Mouse (Mus musculus) right cerebral cortex, postnatal 14 days (tissue): ENCODE data around the gene Gm3415.

Experiments used
- DNase-seq: peaks from one replicate; pipeline ENCODE4 v3.0.0; 2022

Gene Gm3415

DNA sequence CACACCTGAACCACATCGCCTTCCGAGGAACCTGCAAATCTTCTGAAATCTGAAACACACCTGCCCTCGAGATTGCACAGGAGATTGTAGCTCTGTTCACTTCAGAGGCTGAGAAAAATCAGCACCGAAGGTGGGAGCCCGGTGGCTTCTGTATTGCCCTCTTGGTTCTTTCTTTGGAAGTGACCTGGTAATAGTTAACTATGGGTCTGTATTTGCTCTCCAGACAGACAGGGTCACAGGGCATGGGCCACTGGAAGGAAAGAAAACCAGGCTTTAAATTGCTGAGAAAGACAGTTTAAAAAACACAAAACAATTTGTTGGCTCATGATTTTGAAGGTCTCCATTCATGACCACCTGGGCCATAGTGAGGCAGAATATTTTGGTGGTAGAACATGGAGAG, 44.0 kb downstream of the Gm3415 start:
- no peak for DNase-seq

DNA sequence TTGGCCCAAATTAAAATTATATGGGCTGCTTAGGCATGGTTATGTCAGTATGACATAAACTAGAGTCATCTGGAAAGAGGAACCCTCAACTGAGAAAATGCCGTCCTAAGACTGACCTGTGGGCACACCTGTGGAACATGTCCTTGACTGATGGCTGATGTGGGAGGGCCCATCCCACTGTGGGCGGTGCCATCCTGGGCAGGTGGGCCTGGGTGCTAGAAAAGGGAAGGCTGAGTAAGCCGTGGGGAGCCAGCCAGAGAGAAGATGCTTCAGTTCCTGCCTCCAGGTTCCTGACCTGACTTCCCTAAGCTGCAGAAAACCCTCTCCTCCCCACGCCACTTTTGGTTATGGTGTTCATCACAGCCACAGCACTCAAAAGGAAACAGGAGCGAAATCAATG, 50.3 kb downstream of the Gm3415 start:
- DNase-seq, result no peak

DNA sequence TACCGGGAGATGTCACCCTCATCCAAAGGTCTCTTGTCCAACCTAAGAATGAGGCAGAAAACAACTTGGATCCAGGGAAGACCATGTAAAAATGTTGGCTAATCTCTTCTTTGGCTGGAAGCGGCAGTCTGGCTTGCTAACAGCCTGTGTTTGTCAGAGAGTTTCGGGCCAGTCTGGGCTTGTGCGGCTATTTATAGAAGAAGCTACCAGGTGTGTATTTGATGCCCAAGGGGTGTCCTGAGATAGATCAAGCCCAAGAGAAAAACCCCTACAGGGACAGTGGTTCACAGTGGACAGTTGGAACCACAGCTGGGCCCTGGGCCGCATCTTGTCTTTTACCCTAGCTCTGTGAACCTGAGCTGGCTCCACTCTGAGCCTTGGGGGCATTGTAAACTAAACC, 51.0 kb downstream of the Gm3415 start:
- DNase-seq, result no peak

DNA sequence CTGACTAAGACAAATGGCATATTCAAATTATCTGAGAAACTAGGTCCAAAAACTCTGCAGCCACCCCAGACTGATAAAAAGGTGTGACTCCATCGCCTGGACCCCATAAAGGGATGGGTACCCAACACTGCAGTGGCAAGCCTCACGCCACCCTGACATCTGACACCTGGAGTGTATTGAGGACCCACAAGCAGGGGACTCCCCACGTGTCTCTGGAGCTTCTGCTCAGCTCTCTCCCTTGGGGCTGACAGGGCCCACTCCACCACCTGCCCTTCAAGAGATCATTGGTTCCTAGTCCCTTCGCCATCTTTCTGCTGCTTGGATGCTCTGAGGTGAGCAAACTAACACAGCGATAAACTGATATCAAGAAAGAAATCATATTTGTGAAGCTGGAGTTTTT, 51.9 kb downstream of the Gm3415 start:
- no peak for DNase-seq
